Mouse (Mus musculus) CD4-positive naive resting alpha-beta T cell, adult 57 days (primary cell): ENCODE measurements around the gene Fam19a5. TPM values are rescaled to one million over a fixed set of nuclear protein-coding genes. Genes with fewer than 3 reads are reported as not detected.

Source experiments
- total RNA-seq: library from RNA; stranded (reverse); gene quantifications from one replicate; pipeline ENCODE4 v1.2.4, GENCODE M21; 2023

Fam19a5 gene
- not detected for total RNA-seq

DNA sequence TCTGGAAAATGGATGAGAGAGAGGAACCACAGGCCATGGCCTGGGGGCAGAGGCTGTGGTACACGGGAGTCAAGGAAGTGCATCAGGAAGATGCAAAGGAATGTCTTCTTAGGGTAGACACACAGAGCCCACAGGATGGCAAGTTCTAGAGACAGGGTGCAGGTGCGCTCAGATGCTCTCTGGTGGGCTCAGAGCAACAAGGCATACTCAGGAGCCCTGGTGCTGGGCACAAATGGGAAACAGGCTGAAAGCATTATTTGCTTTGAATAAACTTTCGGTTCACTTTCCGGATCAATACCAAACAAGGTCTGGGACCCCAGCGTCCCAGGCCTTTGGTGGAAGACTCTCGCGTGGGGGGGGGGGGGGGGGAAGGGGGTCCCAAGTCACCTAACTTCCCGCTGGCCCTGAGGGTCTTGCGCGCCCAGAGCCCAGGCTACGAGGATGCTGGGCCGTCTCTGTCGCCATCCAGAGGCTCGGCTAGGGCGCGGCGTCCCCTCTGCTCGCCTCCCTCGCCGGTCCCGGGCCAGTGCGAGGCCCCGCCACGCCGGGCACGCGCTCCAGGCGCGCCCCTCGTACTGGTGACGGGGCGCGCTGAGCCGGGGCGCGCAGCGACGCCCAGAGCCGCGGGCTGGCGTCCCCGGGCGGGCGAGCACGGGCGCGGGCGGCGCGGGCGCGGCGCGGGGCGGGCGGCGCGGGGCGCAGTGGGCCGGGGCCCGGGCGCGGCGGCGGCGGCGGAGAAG is at the start of gene Fam19a5:
Gene Fam19a5, plus strand, starts transcription at position 701 of the 740 bp plus-strand sequence.

